Mouse (Mus musculus): Measurements from ENCODE around the gene Gm5460. TPM values are rescaled to one million over a fixed set of nuclear protein-coding genes. Genes with fewer than 3 reads are reported as not detected.

Gm5460 gene
- not detected in 2 replicates for polyA plus RNA-seq (2015; fragmentation: Nextera tagmentation; extraction: Ambion mirVana)

DNA sequence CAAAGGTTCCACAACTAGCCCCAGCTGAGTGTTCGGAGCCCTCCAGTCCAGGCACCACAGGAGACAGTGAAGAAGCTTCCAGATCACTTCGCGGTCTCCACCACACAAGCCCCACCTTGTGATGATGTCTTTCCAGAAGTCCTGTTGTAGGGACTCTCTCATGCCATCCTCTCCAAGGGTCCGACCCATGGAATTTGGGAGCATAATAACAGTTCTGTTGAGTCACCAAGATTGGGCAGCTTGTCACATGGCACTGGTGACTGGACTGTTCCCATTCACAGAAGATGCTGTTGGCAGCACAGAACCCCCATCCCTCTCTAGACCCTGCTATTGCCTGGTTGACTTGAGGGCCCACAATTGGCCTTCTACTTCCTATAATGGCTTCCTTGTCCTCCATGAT lies at the start of gene Gm5460:
Gene Gm5460 (plus strand): TSS at position 378 of the 400 bp plus-strand sequence.
- H3K9me3 ChIP-seq (ENCODE audit: control insufficient read depth, low read length), result no peaks in the 10 kb centered on the region
- no peaks in the 10 kb centered on the region for H3K4me1 ChIP-seq (replicated peaks; ENCODE audit: control insufficient read depth, insufficient read depth, low read length)
- no peak within 1 kb of the TSS for H3K9ac ChIP-seq (ENCODE audit: low read length)
- H3K36me3 ChIP-seq (ENCODE audit: control insufficient read depth, insufficient read depth, low read length), result no peaks in the 10 kb centered on the region
- WGBS, result 86% methylated on average over 4 of the region's 4 CpGs
- H3K27ac ChIP-seq (ENCODE audit: low read length), result no peak within 1 kb of the TSS
- H3K4me2 ChIP-seq (ENCODE audit: low read depth, low read length), result no peak within 1 kb of the TSS
- H3K4me3 ChIP-seq (ENCODE audit: low read length), result no peak within 1 kb of the TSS
- ATAC-seq (ENCODE audit: low read depth), result no peak
- H3K27me3 ChIP-seq (ENCODE audit: control insufficient read depth, insufficient read depth, low read depth, low read length), result no peaks in the 10 kb centered on the region

DNA sequence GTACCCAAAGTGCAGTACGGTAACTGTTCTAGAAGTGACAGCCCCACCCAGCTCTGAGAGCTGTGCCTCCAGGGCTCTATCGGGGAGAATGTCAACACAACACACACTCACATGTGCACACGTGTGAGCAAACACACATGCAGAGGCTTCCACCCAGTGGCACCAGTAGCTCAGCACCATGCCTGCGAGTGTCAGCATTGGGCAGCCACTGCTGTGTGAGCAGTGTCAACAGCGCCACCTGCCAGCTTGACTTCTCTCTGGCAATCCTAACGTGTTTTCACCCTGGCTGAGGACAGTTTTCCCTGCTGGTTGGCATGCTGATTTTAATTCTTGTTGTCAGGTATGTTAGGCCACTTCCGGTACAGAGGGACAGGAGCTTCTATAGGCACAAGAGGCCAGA lies 43.9 kb upstream of the Gm5460 start:
- Histone ChIP-seq H3K4me2 (ENCODE audit: low read depth, low read length) (no peak overlapping the region), H3K36me3 (ENCODE audit: control insufficient read depth, insufficient read depth, low read length) (no peaks in the 10 kb centered on the region), H3K9ac (ENCODE audit: low read length) (no peak overlapping the region), H3K4me3 (ENCODE audit: low read length) (no peak overlapping the region), H3K4me1 (replicated peaks; ENCODE audit: control insufficient read depth, insufficient read depth, low read length) (no peaks in the 10 kb centered on the region), H3K27ac (ENCODE audit: low read length) (no peak overlapping the region), H3K27me3 (ENCODE audit: control insufficient read depth, insufficient read depth, low read depth, low read length) (peaks cover 2% of the 10 kb centered on the region; the same call in 1 of the 2 replicates), H3K9me3 (ENCODE audit: control insufficient read depth, low read length) (no peaks in the 10 kb centered on the region)
- 33% methylated on average over 7 of the region's 7 CpGs for WGBS
- 0 out of 2 replicates have a peak, but pooled peaks have one; percentile 17 for ATAC-seq (ENCODE audit: low read depth)

DNA sequence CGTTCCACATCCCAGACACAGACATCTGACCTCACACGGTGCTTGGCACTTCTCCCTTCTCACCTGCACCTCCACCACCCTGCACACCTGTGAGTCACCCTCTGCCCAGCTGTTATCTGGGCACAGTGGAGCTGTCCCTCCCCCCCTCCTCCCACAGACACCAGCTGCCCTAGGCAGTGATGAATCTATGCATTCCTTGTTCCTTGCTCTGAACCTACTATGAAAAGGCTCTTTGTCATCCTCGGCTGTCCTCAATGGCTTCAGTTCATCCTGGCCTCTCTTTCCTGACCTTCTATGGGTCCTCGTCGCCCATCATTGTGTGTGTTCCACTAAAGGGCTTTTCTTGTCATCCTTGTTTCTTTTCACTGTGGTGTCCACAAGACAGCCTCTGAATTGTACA lies 41.8 kb upstream of the Gm5460 start:
- H3K36me3 ChIP-seq (ENCODE audit: control insufficient read depth, insufficient read depth, low read length), result no peaks in the 10 kb centered on the region
- peaks cover 10% of the 10 kb centered on the region for H3K27me3 ChIP-seq (ENCODE audit: control insufficient read depth, insufficient read depth, low read depth, low read length)
- no peak overlapping the region for H3K9ac ChIP-seq (ENCODE audit: low read length)
- H3K4me3 ChIP-seq (ENCODE audit: low read length), result no peak overlapping the region
- H3K27ac ChIP-seq (ENCODE audit: low read length), result no peak overlapping the region
- no peak overlapping the region for H3K4me2 ChIP-seq (ENCODE audit: low read depth, low read length)
- peaks cover 7% of the 10 kb centered on the region for H3K4me1 ChIP-seq (replicated peaks; ENCODE audit: control insufficient read depth, insufficient read depth, low read length)
- H3K9me3 ChIP-seq (ENCODE audit: control insufficient read depth, low read length), result no peaks in the 10 kb centered on the region
- no peak for ATAC-seq (ENCODE audit: low read depth)
- 62% methylated on average over 5 of the region's 5 CpGs for WGBS

DNA sequence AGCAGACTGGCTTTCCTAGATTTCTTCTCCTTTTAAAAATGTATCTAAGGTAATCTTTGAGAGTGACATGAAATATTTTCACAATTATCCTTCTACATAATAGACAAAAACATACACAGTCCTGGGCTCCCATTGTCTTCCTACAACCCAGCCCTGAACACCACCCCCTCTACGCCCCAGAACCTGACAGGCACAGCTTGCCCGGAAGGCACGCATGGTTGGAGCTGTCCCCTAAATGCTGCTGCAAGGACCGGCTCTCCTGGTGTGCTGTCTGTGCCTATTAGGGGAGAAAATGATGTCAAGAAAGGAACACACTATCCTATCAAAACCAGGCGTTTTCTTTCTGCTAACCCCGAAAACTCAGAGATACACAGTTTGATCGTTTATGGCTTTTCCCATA lies 38.8 kb upstream of the Gm5460 start:
- 35% methylated on average over 7 of the region's 7 CpGs for whole genome bisulfite sequencing
- H3K9ac ChIP-seq (ENCODE audit: low read length), result no peak overlapping the region
- H3K27ac ChIP-seq (ENCODE audit: low read length), result no peak overlapping the region
- no peaks in the 10 kb centered on the region for H3K9me3 ChIP-seq (ENCODE audit: control insufficient read depth, low read length)
- no peak overlapping the region for H3K4me3 ChIP-seq (ENCODE audit: low read length)
- no peak for ATAC-seq (ENCODE audit: low read depth)
- no peaks in the 10 kb centered on the region for H3K36me3 ChIP-seq (ENCODE audit: control insufficient read depth, insufficient read depth, low read length)
- peaks cover 10% of the 10 kb centered on the region for H3K27me3 ChIP-seq (ENCODE audit: control insufficient read depth, insufficient read depth, low read depth, low read length)
- H3K4me2 ChIP-seq (ENCODE audit: low read depth, low read length), result no peak overlapping the region
- peaks cover 7% of the 10 kb centered on the region for H3K4me1 ChIP-seq (replicated peaks; ENCODE audit: control insufficient read depth, insufficient read depth, low read length)

DNA sequence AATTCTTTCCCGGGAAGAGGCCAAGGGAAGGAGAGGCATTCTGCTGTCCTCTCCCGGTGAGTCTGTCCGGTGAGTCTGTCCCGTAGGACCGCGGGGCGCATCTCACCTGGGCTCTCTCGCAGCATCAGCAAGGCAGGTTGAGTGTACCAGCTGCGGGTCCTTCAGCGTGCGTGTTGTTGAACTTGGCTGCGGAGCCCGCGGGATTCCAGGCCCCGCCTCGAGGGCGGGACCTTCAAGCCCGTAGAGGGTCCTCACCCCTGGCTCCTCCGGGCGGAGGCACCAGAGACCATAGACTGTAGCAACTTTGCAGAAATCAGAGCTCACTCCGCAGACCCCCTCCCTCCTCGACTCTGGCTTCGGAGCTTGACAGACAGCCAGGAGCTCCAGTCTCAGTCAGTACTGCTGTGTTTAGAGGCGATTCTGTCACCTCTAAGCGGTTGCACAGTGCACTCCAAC lies 37.9 kb upstream of the Gm5460 start, which contains the start of gene Zfp488:
Gene Zfp488 (minus strand): TSS at position 161 of the 456 bp plus-strand sequence.
- WGBS, result 2% methylated on average over 25 of the region's 25 CpGs
- H3K4me3 ChIP-seq (ENCODE audit: low read length), result peak within 1 kb of the TSS; percentile 38
- ATAC-seq (ENCODE audit: low read depth), result peak; percentile 67; the same call in 1 of the 2 replicates
- H3K4me2 ChIP-seq (ENCODE audit: low read depth, low read length), result peak within 1 kb of the TSS; percentile 61
- no peaks in the 10 kb centered on the region for H3K36me3 ChIP-seq (ENCODE audit: control insufficient read depth, insufficient read depth, low read length)
- H3K27me3 ChIP-seq (ENCODE audit: control insufficient read depth, insufficient read depth, low read depth, low read length), result peaks cover 10% of the 10 kb centered on the region
- H3K27ac ChIP-seq (ENCODE audit: low read length), result no peak within 1 kb of the TSS
- H3K9me3 ChIP-seq (ENCODE audit: control insufficient read depth, low read length), result no peaks in the 10 kb centered on the region
- peaks cover 7% of the 10 kb centered on the region for H3K4me1 ChIP-seq (replicated peaks; ENCODE audit: control insufficient read depth, insufficient read depth, low read length)
- peak within 1 kb of the TSS; percentile 9; the same call in 1 of the 2 replicates for H3K9ac ChIP-seq (ENCODE audit: low read length)

DNA sequence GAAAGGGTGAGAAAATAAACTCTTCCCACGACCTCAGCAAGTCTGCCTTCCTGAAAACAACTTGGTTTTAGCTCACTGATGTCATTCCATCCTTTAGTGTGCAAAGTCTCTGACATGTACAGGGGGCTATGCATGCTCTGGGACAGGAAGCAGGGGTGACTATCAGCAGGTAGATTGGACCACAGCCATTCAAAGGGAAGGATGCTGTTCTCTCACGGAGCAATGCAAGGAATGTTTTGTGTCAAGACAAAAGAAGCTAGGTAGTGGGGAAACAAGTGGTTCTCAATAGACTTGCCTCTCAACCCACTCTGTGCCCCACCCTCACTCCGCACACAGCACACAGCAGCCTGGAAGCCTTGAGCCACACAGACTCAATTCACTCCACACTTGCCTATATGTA lies 27.4 kb upstream of the Gm5460 start:
- no peaks in the 10 kb centered on the region for H3K27me3 ChIP-seq (ENCODE audit: control insufficient read depth, insufficient read depth, low read depth, low read length)
- H3K9ac ChIP-seq (ENCODE audit: low read length), result no peak overlapping the region
- no peak overlapping the region for H3K27ac ChIP-seq (ENCODE audit: low read length)
- WGBS, result 45% methylated on average over 3 of the region's 3 CpGs
- no peak for ATAC-seq (ENCODE audit: low read depth)
- no peak overlapping the region for H3K4me3 ChIP-seq (ENCODE audit: low read length)
- no peaks in the 10 kb centered on the region for H3K9me3 ChIP-seq (ENCODE audit: control insufficient read depth, low read length)
- no peaks in the 10 kb centered on the region for H3K4me1 ChIP-seq (replicated peaks; ENCODE audit: control insufficient read depth, insufficient read depth, low read length)
- H3K36me3 ChIP-seq (ENCODE audit: control insufficient read depth, insufficient read depth, low read length), result no peaks in the 10 kb centered on the region
- no peak overlapping the region for H3K4me2 ChIP-seq (ENCODE audit: low read depth, low read length)

DNA sequence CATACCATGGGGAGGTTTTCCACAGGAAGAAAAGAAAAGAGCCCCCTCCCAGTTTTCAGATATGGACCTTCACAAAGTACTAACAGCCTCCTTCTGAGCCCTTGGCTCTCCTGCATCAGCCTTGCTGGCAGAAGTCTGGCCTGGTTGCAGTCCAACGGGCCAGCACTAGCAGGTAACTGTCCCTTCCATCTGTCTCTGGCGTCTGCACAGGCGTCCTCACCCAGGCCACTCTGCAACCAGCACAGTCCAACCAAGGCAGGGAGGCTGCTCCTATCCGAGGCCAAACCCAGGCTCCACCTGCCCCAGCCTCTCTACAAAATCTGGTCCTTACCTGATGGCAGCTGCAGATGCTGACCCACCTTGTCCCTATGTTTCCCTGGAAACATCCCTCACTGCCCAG lies 24.6 kb upstream of the Gm5460 start:
- no peaks in the 10 kb centered on the region for H3K9me3 ChIP-seq (ENCODE audit: control insufficient read depth, low read length)
- no peaks in the 10 kb centered on the region for H3K4me1 ChIP-seq (replicated peaks; ENCODE audit: control insufficient read depth, insufficient read depth, low read length)
- H3K9ac ChIP-seq (ENCODE audit: low read length), result no peak overlapping the region
- H3K36me3 ChIP-seq (ENCODE audit: control insufficient read depth, insufficient read depth, low read length), result no peaks in the 10 kb centered on the region
- no peak overlapping the region for H3K4me2 ChIP-seq (ENCODE audit: low read depth, low read length)
- no peaks in the 10 kb centered on the region for H3K27me3 ChIP-seq (ENCODE audit: control insufficient read depth, insufficient read depth, low read depth, low read length)
- H3K27ac ChIP-seq (ENCODE audit: low read length), result no peak overlapping the region
- no peak for ATAC-seq (ENCODE audit: low read depth)
- H3K4me3 ChIP-seq (ENCODE audit: low read length), result no peak overlapping the region
- 67% methylated on average over 4 of the region's 4 CpGs for WGBS

DNA sequence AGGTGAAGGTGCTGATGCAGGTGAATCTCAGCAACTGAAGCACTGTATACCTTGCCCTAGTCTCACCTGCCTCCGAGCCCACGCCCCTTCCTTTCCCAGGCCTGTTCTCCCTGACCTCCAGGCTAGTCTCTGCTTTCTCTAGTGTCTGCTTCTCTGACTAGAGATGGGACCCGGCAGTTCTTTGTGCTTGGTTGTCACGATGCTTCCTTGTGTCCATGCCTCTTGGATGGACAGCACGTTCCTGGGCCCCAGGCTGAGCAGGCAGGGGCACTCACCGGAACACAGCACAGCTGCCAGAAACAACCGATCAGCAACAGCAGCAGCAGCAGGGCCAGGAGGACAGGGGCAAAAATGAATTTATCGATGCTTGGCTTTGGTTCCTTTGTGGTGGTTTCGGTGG lies 23.5 kb upstream of the Gm5460 start:
- 86% methylated on average over 9 of the region's 9 CpGs for WGBS
- Histone ChIP-seq H3K9ac (ENCODE audit: low read length) (no peak overlapping the region), H3K27me3 (ENCODE audit: control insufficient read depth, insufficient read depth, low read depth, low read length) (no peaks in the 10 kb centered on the region), H3K36me3 (ENCODE audit: control insufficient read depth, insufficient read depth, low read length) (no peaks in the 10 kb centered on the region), H3K4me3 (ENCODE audit: low read length) (no peak overlapping the region), H3K4me1 (replicated peaks; ENCODE audit: control insufficient read depth, insufficient read depth, low read length) (no peaks in the 10 kb centered on the region), H3K9me3 (ENCODE audit: control insufficient read depth, low read length) (no peaks in the 10 kb centered on the region), H3K4me2 (ENCODE audit: low read depth, low read length) (no peak overlapping the region), H3K27ac (ENCODE audit: low read length) (no peak overlapping the region)
- no peak for ATAC-seq (ENCODE audit: low read depth)

DNA sequence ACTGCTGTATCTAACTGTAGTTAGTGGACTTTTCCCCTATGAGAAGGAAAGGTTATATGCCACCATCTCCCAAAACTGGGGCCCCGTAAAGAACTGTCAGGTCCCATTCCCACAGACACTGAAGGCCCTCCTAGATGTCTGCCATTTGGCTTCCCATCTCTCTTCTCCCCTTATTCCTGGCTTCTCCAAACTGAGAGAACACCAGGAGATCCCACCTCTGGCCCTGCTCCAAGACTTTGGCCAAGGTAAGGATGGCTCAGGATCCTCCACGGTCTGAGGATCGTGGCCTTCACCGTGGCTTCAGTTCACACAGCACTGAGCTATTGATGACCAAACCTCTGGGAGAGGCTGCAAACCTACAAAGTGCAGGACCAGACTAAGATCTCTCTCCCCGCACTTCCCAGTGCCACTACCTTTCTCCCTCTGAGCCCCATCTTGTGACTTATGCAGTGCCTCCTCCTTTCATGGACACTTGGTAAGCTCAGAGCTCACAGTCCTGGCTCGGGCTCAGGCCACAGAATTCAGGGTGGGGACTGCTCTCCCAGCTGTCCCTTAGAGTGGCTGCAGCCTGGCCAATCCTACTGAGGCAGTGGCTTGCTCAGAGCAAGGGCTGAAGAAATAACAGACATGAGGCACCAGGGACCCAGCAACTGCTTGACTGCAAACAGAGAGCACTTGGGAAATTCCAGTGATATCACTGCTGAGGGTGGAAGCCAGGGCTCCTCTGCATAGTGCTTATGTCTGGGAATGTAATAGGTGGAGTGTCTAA lies 22.9 kb upstream of the Gm5460 start:
- no peaks in the 10 kb centered on the region for H3K36me3 ChIP-seq (ENCODE audit: control insufficient read depth, insufficient read depth, low read length)
- H3K9me3 ChIP-seq (ENCODE audit: control insufficient read depth, low read length), result no peaks in the 10 kb centered on the region
- H3K27ac ChIP-seq (ENCODE audit: low read length), result no peak overlapping the region
- no peak overlapping the region for H3K9ac ChIP-seq (ENCODE audit: low read length)
- peak; percentile 56; the same call in 1 of the 2 replicates for ATAC-seq (ENCODE audit: low read depth)
- WGBS, result 77% methylated on average over 6 of the region's 6 CpGs
- no peak overlapping the region for H3K4me3 ChIP-seq (ENCODE audit: low read length)
- no peaks in the 10 kb centered on the region for H3K27me3 ChIP-seq (ENCODE audit: control insufficient read depth, insufficient read depth, low read depth, low read length)
- no peaks in the 10 kb centered on the region for H3K4me1 ChIP-seq (replicated peaks; ENCODE audit: control insufficient read depth, insufficient read depth, low read length)
- no peak overlapping the region for H3K4me2 ChIP-seq (ENCODE audit: low read depth, low read length)

All from lung, embryonic 16.5 days (tissue).